Mouse (Mus musculus) ES-E14 (cell line): ENCODE data around the gene Cnksr3. TPM values are rescaled to one million over a fixed set of nuclear protein-coding genes. Genes with fewer than 3 reads are reported as not detected.

Source experiments
- DNase-seq: peaks from one replicate; pipeline ENCODE4 v3.0.0-alpha.2; 2013; ENCODE audit warnings: low read depth, low spot score
- H3K27ac ChIP-seq: 2 replicates; pipeline ENCODE4 v1.5.1; 2012; ENCODE audit warnings: low read depth, mild to moderate bottlenecking, low read length, moderate library complexity, mixed read lengths; ENCODE audit not compliant: poor library complexity, insufficient read depth, severe bottlenecking
- H3K36me3 ChIP-seq: 2 replicates; pipeline ENCODE4 v1.6.1; 2012; ENCODE audit warnings: mild to moderate bottlenecking, low read length, moderate library complexity, mixed read lengths; ENCODE audit not compliant: control insufficient read depth, poor library complexity, insufficient read depth, severe bottlenecking
- H3K4me1 ChIP-seq, 2 experiments: fragments of 150-350 bp in 1 of 2; sonication (generic) in 1 of 2; 2 replicates each; pipeline ENCODE4 v1.6.1; 2012; ENCODE audit warnings: low read length in 2 of 2, mild to moderate bottlenecking in 1 of 2, mixed read lengths in 1 of 2; ENCODE audit not compliant: control insufficient read depth in 2 of 2, insufficient read depth in 2 of 2, poor library complexity in 1 of 2
- H3K4me3 ChIP-seq, 2 experiments: fragments of 150-350 bp in 1 of 2; sonication (generic) in 1 of 2; 2 replicates each; pipeline ENCODE4 v1.5.1; 2012; ENCODE audit warnings: low read length in 2 of 2, low read depth in 1 of 2, mild to moderate bottlenecking in 1 of 2, mixed read lengths in 1 of 2; ENCODE audit not compliant: insufficient read depth in 1 of 2, poor library complexity in 1 of 2, severe bottlenecking in 1 of 2
- H3K9ac ChIP-seq: 2 replicates; pipeline ENCODE4 v1.6.1; 2012; ENCODE audit warnings: low read depth, mild to moderate bottlenecking, low read length, mixed read lengths; ENCODE audit not compliant: poor library complexity, insufficient read depth, severe bottlenecking
- H3K9me3 ChIP-seq: fragments of 150-350 bp; sonication (generic); 2 replicates; pipeline ENCODE4 v1.6.1; 2012; ENCODE audit warnings: low read depth, mild to moderate bottlenecking, low read length; ENCODE audit not compliant: control insufficient read depth, insufficient read depth
- CHD2 ChIP-seq: IDR thresholded peaks from 2 replicates; pipeline ENCODE4 v1.6.1; 2014; ENCODE audit warnings: mild to moderate bottlenecking, low read depth, low read length, inconsistent platforms
- HCFC1 ChIP-seq: IDR thresholded peaks from 2 replicates; pipeline ENCODE4 v1.6.1; 2012; ENCODE audit warnings: low read length, inconsistent platforms, borderline replicate concordance; ENCODE audit not compliant: insufficient read depth
- MAFK ChIP-seq: IDR thresholded peaks from 2 replicates; pipeline ENCODE4 v1.6.1; 2014; ENCODE audit warnings: mild to moderate bottlenecking, low read depth, low read length, inconsistent platforms; ENCODE audit not compliant: insufficient read depth
- ZC3H11A ChIP-seq: IDR thresholded peaks from 2 replicates; pipeline ENCODE4 v1.6.1; 2012; ENCODE audit warnings: low read depth, mild to moderate bottlenecking, inconsistent platforms, low read length, borderline replicate concordance
- ZNF384 ChIP-seq: IDR thresholded peaks from 2 replicates; pipeline ENCODE4 v1.6.1; 2012; ENCODE audit warnings: low read depth, low read length, inconsistent platforms
- in situ Hi-C, 2 experiments: fragments of 600-800 bp; cut with MboI; formaldehyde crosslinking; loops; one replicate each; pipeline ENCODE4 v1.15.1; 2025; ENCODE audit warnings: low sequenced_read_pairs in 2 of 2, inconsistent platforms in 1 of 2; ENCODE audit not compliant: unreplicated experiment in 2 of 2
- total RNA-seq: library from RNA; depleted of rRNA; stranded (reverse); fragments of 300-350 nt; gene quantifications from 2 replicates; pipeline ENCODE4 v1.2.3, GENCODE M21; 2012

The Cnksr3 gene
- total RNA-seq, 1 experiment, result 5.4 TPM

DNA sequence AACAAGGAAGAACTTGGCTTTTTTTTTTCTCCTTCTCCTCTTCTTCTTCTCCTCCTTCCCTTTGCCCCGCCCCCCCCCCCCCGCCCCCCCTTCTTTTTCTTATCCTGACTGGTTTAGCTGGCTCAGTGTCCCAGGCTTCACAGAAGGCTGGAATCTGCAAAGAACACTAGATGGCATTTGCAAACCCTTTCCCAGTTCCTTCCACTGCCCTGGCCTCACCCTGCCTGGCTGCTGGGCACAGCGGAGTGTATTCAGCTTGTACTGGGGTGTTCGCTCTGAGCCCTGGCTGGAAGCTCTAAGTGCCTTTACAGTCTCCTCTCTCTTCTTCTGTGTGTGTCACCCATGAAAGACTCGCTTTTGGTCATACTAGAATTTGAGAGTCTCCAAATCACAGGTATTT lies 22.6 kb upstream of the Cnksr3 start:
- Histone ChIP-seq H3K4me3 (no peak overlapping the region), H3K9ac (no peak overlapping the region), H3K4me1 (peaks cover 3 to 5% of the 10 kb centered on the region in 2 experiments; a peak in 1 of 4 replicates), H3K9me3 (no peaks in the 10 kb centered on the region), H3K36me3 (no peaks in the 10 kb centered on the region), H3K27ac (no peak overlapping the region; the same call in 1 of the 2 replicates)
- in situ Hi-C loops, result no loop called here
- no peak for DNase-seq
- no peak for TF ChIP-seq ZC3H11A
- no peak for TF ChIP-seq MAFK
- no peak for TF ChIP-seq ZNF384
- no peak for TF ChIP-seq CHD2
- TF ChIP-seq HCFC1, result no peak

DNA sequence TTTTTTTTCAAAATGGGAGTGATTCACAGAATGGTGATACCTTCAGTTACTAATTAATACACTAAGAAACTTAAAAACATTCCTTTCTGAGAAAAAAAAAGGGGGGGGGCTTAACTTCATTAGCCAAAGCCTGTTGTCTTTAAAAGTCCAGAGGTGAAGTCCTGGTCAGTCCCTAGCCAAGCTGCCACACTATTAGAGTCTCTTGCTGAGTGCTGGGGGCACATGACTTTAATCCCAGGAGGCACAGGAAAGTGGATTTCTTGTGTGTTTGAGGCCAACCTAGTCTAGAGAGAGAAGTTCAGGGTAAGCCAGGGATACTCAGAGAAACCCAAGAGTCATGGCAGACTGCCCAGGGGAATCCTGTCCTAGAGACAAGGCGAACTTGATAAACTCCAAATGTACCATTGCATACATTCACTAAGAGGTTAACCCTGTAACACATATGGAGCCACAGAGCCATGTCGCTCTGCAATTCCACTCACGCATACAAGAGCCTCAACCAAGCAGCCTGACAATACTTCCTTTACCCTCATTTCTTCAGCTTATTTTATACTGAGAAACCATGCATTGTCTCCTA lies 5.6 kb upstream of the Cnksr3 start:
- no peaks in the 10 kb centered on the region for H3K4me1 ChIP-seq
- no peak for DNase-seq
- no peak overlapping the region for H3K4me3 ChIP-seq
- in situ Hi-C loops, result no loop called here
- TF ChIP-seq HCFC1, result no peak
- no peak for TF ChIP-seq CHD2
- no peak for TF ChIP-seq ZNF384
- no peak for TF ChIP-seq MAFK
- no peak for TF ChIP-seq ZC3H11A
- no peaks in the 10 kb centered on the region for H3K9me3 ChIP-seq
- H3K27ac ChIP-seq, result no peak overlapping the region
- no peak overlapping the region for H3K9ac ChIP-seq
- H3K36me3 ChIP-seq, result no peaks in the 10 kb centered on the region

DNA sequence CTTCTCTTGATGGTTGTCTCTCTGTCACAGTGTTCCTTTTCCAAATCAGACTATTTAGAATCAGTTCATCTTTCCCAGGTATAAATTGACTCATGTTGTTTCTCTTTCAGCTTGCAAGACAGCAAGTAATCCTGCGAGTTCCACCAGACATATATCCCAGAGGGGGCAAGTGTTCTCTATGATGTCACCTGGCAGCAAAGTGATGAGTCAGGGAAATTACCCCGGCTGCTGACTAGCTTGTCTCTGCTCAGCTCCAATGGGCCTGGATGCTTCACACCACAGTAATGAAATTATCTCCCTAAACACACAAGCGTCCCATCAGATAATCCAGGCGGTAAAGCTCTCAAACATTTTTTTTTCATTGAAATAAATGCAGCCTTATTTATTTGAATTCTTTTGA lies 2.7 kb upstream of the Cnksr3 start:
- TF ChIP-seq ZC3H11A (no peak), MAFK (peak; percentile 76)
- Histone ChIP-seq H3K9me3 (no peaks in the 10 kb centered on the region), H3K36me3 (0 out of 2 replicates have a peak, but pooled peaks cover 2% of the 10 kb centered on the region), H3K4me3 (no peak overlapping the region), H3K9ac (no peak overlapping the region), H3K27ac (no peak overlapping the region), H3K4me1 (no peaks in the 10 kb centered on the region; a peak in 1 of 4 replicates)
- DNase-seq, result no peak
- in situ Hi-C loops, result no loop called here

DNA sequence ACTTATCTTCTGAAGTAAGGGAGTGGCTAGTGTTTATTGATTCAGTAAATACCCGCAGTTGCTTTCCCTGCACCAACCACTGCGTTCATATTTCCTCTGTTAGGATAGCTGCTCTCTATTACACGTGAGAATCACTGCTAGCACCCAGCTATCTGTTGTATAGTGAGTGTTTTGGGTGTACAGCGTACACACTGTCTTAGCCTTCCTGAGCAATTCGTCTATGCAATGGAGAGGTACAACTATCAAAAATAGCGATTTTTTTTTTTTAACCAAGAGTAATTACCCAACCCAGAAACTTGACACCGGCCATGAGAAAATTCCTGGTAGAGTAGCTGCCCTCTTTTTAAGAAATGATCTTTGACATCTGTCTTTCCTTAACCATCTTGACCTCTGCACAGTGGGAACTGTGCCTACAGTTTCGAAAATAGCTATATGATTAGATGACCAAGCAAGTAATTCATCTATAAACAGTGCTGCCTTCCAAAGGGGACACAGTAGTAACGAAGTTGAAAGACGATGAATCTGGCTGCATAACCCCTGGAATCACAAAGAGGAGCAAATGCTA lies 1.1 kb upstream of the Cnksr3 start:
- Histone ChIP-seq H3K36me3 (0 out of 2 replicates have a peak, but pooled peaks cover 2% of the 10 kb centered on the region), H3K4me3 (no peak overlapping the region), H3K9me3 (no peaks in the 10 kb centered on the region), H3K27ac (no peak overlapping the region), H3K9ac (no peak overlapping the region), H3K4me1 (no peaks in the 10 kb centered on the region; a peak in 1 of 4 replicates)
- in situ Hi-C loops, result no loop called here
- DNase-seq, result no peak
- TF ChIP-seq HCFC1, result no peak
- TF ChIP-seq ZNF384, result no peak

DNA sequence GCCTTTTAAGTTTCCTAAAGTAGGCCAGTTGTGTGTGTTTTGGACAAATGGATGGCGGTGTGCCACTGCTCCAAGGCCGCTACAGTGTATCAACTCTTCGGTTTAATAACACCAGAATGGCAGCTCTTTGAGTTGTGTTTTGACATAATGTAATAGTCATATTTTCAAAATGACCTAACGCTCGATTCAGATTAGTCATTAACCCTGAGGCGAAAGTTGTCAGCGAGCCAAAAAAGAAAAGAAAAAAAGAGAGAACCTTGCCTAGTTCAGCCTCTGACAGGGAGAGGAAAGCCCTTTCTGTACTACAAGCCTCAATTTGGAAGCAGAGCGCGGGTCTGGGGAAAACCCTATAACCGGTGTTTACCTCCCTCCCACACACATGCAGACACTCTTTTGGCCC lies 500 bp upstream of the Cnksr3 start:
- DNase-seq, result no peak
- Histone ChIP-seq H3K27ac (no peak overlapping the region), H3K4me1 (no peaks in the 10 kb centered on the region; a peak in 1 of 4 replicates), H3K9me3 (no peaks in the 10 kb centered on the region), H3K4me3 (peak overlapping the region; percentile 60 to 72), H3K36me3 (0 out of 2 replicates have a peak, but pooled peaks cover 2% of the 10 kb centered on the region), H3K9ac (peak overlapping the region; percentile 61)
- TF ChIP-seq ZNF384 (no peak), MAFK (no peak), CHD2 (no peak), HCFC1 (no peak), ZC3H11A (no peak)
- in situ Hi-C loops, result no loop called here
